Mouse (Mus musculus): ENCODE results near the gene Ferd3l. TPM values are rescaled to one million over a fixed set of nuclear protein-coding genes. Genes with fewer than 3 reads are reported as not detected.

Gene Ferd3l
- polyA plus RNA-seq, 1 experiment from 2014 or later = not detected

- WGBS = 3% methylated on average over 15 of the region's 15 CpGs
- ATAC-seq = no peak
- Histone ChIP-seq H3K27me3 (replicated peaks; ENCODE audit: control insufficient read depth, insufficient read depth, low read length) (peaks cover 58% of the 10 kb centered on the region), H3K36me3 (ENCODE audit: control insufficient read depth, insufficient read depth) (no peaks in the 10 kb centered on the region), H3K9ac (replicated peaks; ENCODE audit: low read depth, low read length) (no peak overlapping the region), H3K27ac (ENCODE audit: low read length) (no peak overlapping the region), H3K4me3 (replicated peaks; ENCODE audit: low read length) (no peak overlapping the region), H3K4me2 (ENCODE audit: low read length) (no peak overlapping the region), H3K4me1 (replicated peaks; ENCODE audit: control insufficient read depth, insufficient read depth, low read length) (peaks cover 11% of the 10 kb centered on the region), H3K9me3 (ENCODE audit: control insufficient read depth, low read length) (no peaks in the 10 kb centered on the region)
These were observed 35.6 kb downstream of the Ferd3l start for GRCm38 (mm10) chr12:33963671-33964369.

- Histone ChIP-seq H3K4me2 (ENCODE audit: low read length) (no peak overlapping the region), H3K36me3 (ENCODE audit: control insufficient read depth, insufficient read depth) (no peaks in the 10 kb centered on the region), H3K4me3 (replicated peaks; ENCODE audit: low read length) (no peak overlapping the region), H3K27ac (ENCODE audit: low read length) (no peak overlapping the region), H3K27me3 (replicated peaks; ENCODE audit: control insufficient read depth, insufficient read depth, low read length) (peaks cover 56% of the 10 kb centered on the region), H3K4me1 (replicated peaks; ENCODE audit: control insufficient read depth, insufficient read depth, low read length) (peaks cover 9% of the 10 kb centered on the region), H3K9me3 (ENCODE audit: control insufficient read depth, low read length) (no peaks in the 10 kb centered on the region), H3K9ac (replicated peaks; ENCODE audit: low read depth, low read length) (no peak overlapping the region)
- WGBS = 14% methylated on average over 2 of the region's 2 CpGs
- no peak for ATAC-seq
These were observed 36.2 kb downstream of the Ferd3l start for GRCm38 (mm10) chr12:33964427-33964826.

- Histone ChIP-seq H3K27ac (ENCODE audit: low read length) (no peak overlapping the region), H3K4me2 (ENCODE audit: low read length) (no peak overlapping the region), H3K36me3 (ENCODE audit: control insufficient read depth, insufficient read depth) (no peaks in the 10 kb centered on the region), H3K9ac (replicated peaks; ENCODE audit: low read depth, low read length) (no peak overlapping the region), H3K27me3 (replicated peaks; ENCODE audit: control insufficient read depth, insufficient read depth, low read length) (peaks cover 63% of the 10 kb centered on the region), H3K9me3 (ENCODE audit: control insufficient read depth, low read length) (no peaks in the 10 kb centered on the region), H3K4me3 (replicated peaks; ENCODE audit: low read length) (no peak overlapping the region), H3K4me1 (replicated peaks; ENCODE audit: control insufficient read depth, insufficient read depth, low read length) (peaks cover 9% of the 10 kb centered on the region)
- ATAC-seq = no peak
- 4% methylated on average over 5 of the region's 5 CpGs for WGBS
These were observed 37.6 kb downstream of the Ferd3l start for GRCm38 (mm10) chr12:33965661-33966360.

GRCm38 (mm10) chr12:33966490-33967415, 38.5 kb downstream of the Ferd3l start:
- peak overlapping the region; percentile 16; the same call in 1 of the 2 replicates for H3K4me2 ChIP-seq (ENCODE audit: low read length)
- no peaks in the 10 kb centered on the region for H3K9me3 ChIP-seq (ENCODE audit: control insufficient read depth, low read length)
- under 1% methylated on average over 35 of the region's 35 CpGs for WGBS
- H3K36me3 ChIP-seq (ENCODE audit: control insufficient read depth, insufficient read depth) = no peaks in the 10 kb centered on the region
- no peak overlapping the region for H3K4me3 ChIP-seq (replicated peaks; ENCODE audit: low read length)
- H3K4me1 ChIP-seq (replicated peaks; ENCODE audit: control insufficient read depth, insufficient read depth, low read length) = peaks cover 9% of the 10 kb centered on the region
- H3K27ac ChIP-seq (ENCODE audit: low read length) = no peak overlapping the region
- H3K9ac ChIP-seq (replicated peaks; ENCODE audit: low read depth, low read length) = no peak overlapping the region
- peak; percentile 16; the same call in 1 of the 2 replicates for ATAC-seq
- peaks cover 66% of the 10 kb centered on the region for H3K27me3 ChIP-seq (replicated peaks; ENCODE audit: control insufficient read depth, insufficient read depth, low read length)

- Histone ChIP-seq H3K9ac (replicated peaks; ENCODE audit: low read depth, low read length) (no peak overlapping the region), H3K4me2 (ENCODE audit: low read length) (peak overlapping the region; percentile 16), H3K27me3 (replicated peaks; ENCODE audit: control insufficient read depth, insufficient read depth, low read length) (peaks cover 59% of the 10 kb centered on the region), H3K36me3 (ENCODE audit: control insufficient read depth, insufficient read depth) (no peaks in the 10 kb centered on the region), H3K27ac (ENCODE audit: low read length) (no peak overlapping the region), H3K4me1 (replicated peaks; ENCODE audit: control insufficient read depth, insufficient read depth, low read length) (peaks cover 9% of the 10 kb centered on the region), H3K4me3 (replicated peaks; ENCODE audit: low read length) (no peak overlapping the region), H3K9me3 (ENCODE audit: control insufficient read depth, low read length) (no peaks in the 10 kb centered on the region)
- under 1% methylated on average over 21 of the region's 21 CpGs for WGBS
- peak; percentile 48 for ATAC-seq
These were observed 39.3 kb downstream of the Ferd3l start for GRCm38 (mm10) chr12:33967514-33967913.

- Histone ChIP-seq H3K27ac (ENCODE audit: low read length) (no peak overlapping the region), H3K4me3 (replicated peaks; ENCODE audit: low read length) (no peak overlapping the region), H3K4me1 (replicated peaks; ENCODE audit: control insufficient read depth, insufficient read depth, low read length) (peaks cover 6% of the 10 kb centered on the region), H3K9ac (replicated peaks; ENCODE audit: low read depth, low read length) (no peak overlapping the region), H3K36me3 (ENCODE audit: control insufficient read depth, insufficient read depth) (no peaks in the 10 kb centered on the region), H3K4me2 (ENCODE audit: low read length) (no peak overlapping the region), H3K27me3 (replicated peaks; ENCODE audit: control insufficient read depth, insufficient read depth, low read length) (peaks cover 57% of the 10 kb centered on the region), H3K9me3 (ENCODE audit: control insufficient read depth, low read length) (no peaks in the 10 kb centered on the region)
- ATAC-seq = no peak
- WGBS = under 1% methylated on average over 37 of the region's 37 CpGs
These were observed 40.0 kb downstream of the Ferd3l start for GRCm38 (mm10) chr12:33968041-33968897.

- Histone ChIP-seq H3K4me2 (ENCODE audit: low read length) (no peak overlapping the region), H3K9ac (replicated peaks; ENCODE audit: low read depth, low read length) (no peak overlapping the region), H3K27me3 (replicated peaks; ENCODE audit: control insufficient read depth, insufficient read depth, low read length) (peaks cover 56% of the 10 kb centered on the region), H3K36me3 (ENCODE audit: control insufficient read depth, insufficient read depth) (no peaks in the 10 kb centered on the region), H3K4me3 (replicated peaks; ENCODE audit: low read length) (no peak overlapping the region), H3K9me3 (ENCODE audit: control insufficient read depth, low read length) (no peaks in the 10 kb centered on the region), H3K4me1 (replicated peaks; ENCODE audit: control insufficient read depth, insufficient read depth, low read length) (peaks cover 6% of the 10 kb centered on the region), H3K27ac (ENCODE audit: low read length) (no peak overlapping the region)
- 4% methylated on average over 4 of the region's 4 CpGs for WGBS
- no peak for ATAC-seq
These were observed 40.6 kb downstream of the Ferd3l start for GRCm38 (mm10) chr12:33968898-33969178.

Data from forebrain, embryonic 16.5 days (tissue).